Mouse (Mus musculus) cerebellum, adult 2 months (tissue): ENCODE results near the gene Ctso.

Experiments
- CTCF ChIP-seq: fragments of 200-500 bp; IDR thresholded peaks from 2 replicates; pipeline ENCODE4 v1.5.1; 2011; ENCODE audit warnings: low read depth, mild to moderate bottlenecking, control low read depth, low read length, moderate library complexity, borderline replicate concordance; ENCODE audit not compliant: insufficient read depth
- POLR2A ChIP-seq: fragments of 200-500 bp; IDR thresholded peaks from 2 replicates; pipeline ENCODE4 v1.6.1; 2011; ENCODE audit warnings: low read length, control low read depth, borderline replicate concordance; ENCODE audit not compliant: insufficient read depth

- no peak for TF ChIP-seq CTCF
- TF ChIP-seq POLR2A, result no peak
These were observed 3.3 kb upstream of the Ctso start for GRCm38 (mm10) chr3:81929073-81929472.
